Mouse (Mus musculus): ENCODE measurements around the gene Stox2.

DNA sequence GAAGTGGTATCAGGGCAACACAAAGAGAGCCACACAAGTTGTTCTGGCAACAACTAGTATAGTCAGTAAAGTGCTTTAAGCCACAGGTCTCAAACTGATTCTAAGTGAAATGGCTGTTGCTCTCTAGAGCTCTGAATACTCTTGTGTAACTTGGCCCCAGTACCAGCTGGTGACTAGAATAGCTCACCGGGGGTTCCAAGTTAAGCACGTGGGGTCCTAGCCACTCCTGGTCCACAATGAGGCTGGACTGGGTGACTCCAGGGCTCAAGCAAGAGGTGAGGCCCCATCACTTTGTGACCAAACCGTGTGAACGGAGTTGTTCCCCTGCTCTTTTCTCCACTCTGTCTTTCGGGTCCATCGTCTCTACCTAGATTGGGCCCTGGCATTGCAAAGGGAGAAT is 8.2 kb downstream of the Stox2 start:
- TF ChIP-seq CTCF (IDR thresholded peaks at IDR 0.05; ENCODE audit: low read depth) (no peak), EP300 (IDR thresholded peaks at IDR 0.05; ENCODE audit: low read depth) (no peak)
